Mouse (Mus musculus) lung, embryonic 14.5 days (tissue): Measurements from ENCODE around the gene Vmn2r25. TPM values are rescaled to one million over a fixed set of nuclear protein-coding genes. Genes with fewer than 3 reads are reported as not detected.
"Not testable (repeated sequence)": the region's sequence is repeated elsewhere in the genome, so short reads cannot be mapped to it uniquely, and the experiment has no call there.

Source experiments
- ATAC-seq: fragments of 200-750 bp; cut with Nextera tagmentation; 2 replicates; pipeline ENCODE4 v1.8.0; 2017; ENCODE audit warnings: mild to moderate bottlenecking, moderate TSS enrichment, moderate library complexity; ENCODE audit not compliant: insufficient read depth
- DNase-seq: peaks from one replicate; pipeline ENCODE4 v3.0.0-alpha.2; 2015
- H3K27ac ChIP-seq: fragments of 300-500 bp; sonication (generic); 2 replicates; pipeline ENCODE4 v1.5.1; 2014; ENCODE audit warnings: low read depth, mild to moderate bottlenecking, moderate library complexity
- H3K27me3 ChIP-seq: fragments of 300-500 bp; sonication (generic); 2 replicates; pipeline ENCODE4 v1.6.1; 2014; ENCODE audit warnings: low read length, control low read depth; ENCODE audit not compliant: insufficient read depth
- H3K36me3 ChIP-seq: fragments of 300-500 bp; sonication (generic); 2 replicates; pipeline ENCODE4 v1.6.1; 2014; ENCODE audit warnings: control low read depth; ENCODE audit not compliant: insufficient read depth
- H3K4me1 ChIP-seq: fragments of 300-500 bp; sonication (generic); 2 replicates; pipeline ENCODE4 v1.6.1; 2014; ENCODE audit warnings: antibody characterized with exemption, control low read depth; ENCODE audit not compliant: insufficient read depth
- H3K4me2 ChIP-seq: fragments of 300-500 bp; sonication (generic); 2 replicates; pipeline ENCODE4 v1.6.1; 2014; ENCODE audit warnings: mild to moderate bottlenecking
- H3K4me3 ChIP-seq: fragments of 300-500 bp; sonication (generic); 2 replicates; pipeline ENCODE4 v1.5.1; 2014; ENCODE audit warnings: low read depth, low read length
- H3K9ac ChIP-seq: fragments of 300-500 bp; sonication (generic); 2 replicates; pipeline ENCODE4 v1.6.1; 2014
- H3K9me3 ChIP-seq: fragments of 300-500 bp; sonication (generic); 2 replicates; pipeline ENCODE4 v1.6.1; 2016; ENCODE audit warnings: low read depth, low read length, control low read depth
- CTCF ChIP-seq: IDR thresholded peaks from 2 replicates; pipeline ENCODE4 v1.5.1; 2016; ENCODE audit warnings: antibody characterized with exemption, low read depth
- WGBS: fragments of 180-500 bp; shearing (Covaris S2); extraction: QIAGEN DNeasy Blood & Tissue Kit; methylation state at CpG from one replicate; pipeline ENCODE4 v1.1.7; 2014; 5-methylcytosine and 5-hydroxymethylcytosine counted together
- polyA plus RNA-seq: library from polyadenylated mRNA; unstranded; fragments of >200 nt; fragmentation: Nextera tagmentation; extraction: Ambion mirVana; gene quantifications from 2 replicates; pipeline ENCODE4 v1.2.1, GENCODE M21; 2014

Vmn2r25 gene
- not detected in 2 replicates for polyA plus RNA-seq

DNA sequence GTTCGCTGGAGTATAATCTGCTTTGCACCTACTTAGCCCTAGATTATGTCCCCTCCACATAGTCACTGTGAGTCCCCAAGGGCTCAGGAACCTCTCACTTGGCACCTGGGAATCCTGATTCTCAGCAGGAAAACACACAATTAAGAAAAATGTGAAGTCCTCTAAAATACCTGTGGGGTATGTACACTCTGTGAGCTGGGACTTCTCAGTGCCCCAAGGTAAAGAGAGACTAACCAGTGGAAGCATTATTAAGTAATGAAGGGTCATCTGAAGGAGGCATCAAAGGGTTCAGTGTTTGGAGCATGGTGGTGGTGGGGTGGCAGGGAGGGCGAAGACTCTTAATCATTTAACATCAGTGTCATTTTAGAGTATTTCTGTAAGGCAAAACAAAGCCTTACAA, at the start of gene Vmn2r25:
Gene Vmn2r25 (minus strand): TSS at position 101 of the 400 bp plus-strand sequence.
- not testable (repeated sequence) for H3K36me3 ChIP-seq, H3K9ac ChIP-seq, H3K27ac ChIP-seq, ATAC-seq, H3K4me1 ChIP-seq, H3K4me3 ChIP-seq, H3K27me3 ChIP-seq, DNase-seq, H3K4me2 ChIP-seq, H3K9me3 ChIP-seq
- 44% methylated on average over 2 of the region's 2 CpGs for WGBS

DNA sequence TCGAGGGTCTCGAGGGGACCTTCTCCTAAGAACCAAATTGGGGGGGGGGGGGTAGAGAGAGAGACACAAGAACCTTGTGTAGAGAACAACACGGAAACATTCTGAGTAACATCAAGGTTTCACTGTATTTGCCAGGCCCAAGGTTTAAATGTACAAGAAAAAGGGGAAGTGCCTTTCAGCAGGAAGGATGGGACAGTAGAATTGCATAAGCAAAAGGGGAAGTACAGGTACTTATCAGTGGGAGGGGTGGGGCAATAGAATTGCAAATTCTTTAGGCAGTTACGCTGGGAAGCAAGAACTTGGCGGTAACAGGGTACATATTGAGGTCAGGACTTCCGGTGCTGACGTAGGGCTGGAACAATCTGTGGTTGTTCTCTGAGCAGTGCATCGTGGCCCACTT, 33.3 kb downstream of the Vmn2r25 start:
- Histone ChIP-seq H3K27ac (no peak overlapping the region), H3K4me2 (no peak overlapping the region), H3K9ac (no peak overlapping the region), H3K4me1 (no peaks in the 10 kb centered on the region), H3K27me3 (no peaks in the 10 kb centered on the region), H3K4me3 (no peak overlapping the region), H3K36me3 (no peaks in the 10 kb centered on the region), H3K9me3 (no peaks in the 10 kb centered on the region)
- DNase-seq (no peak), ATAC-seq (no peak)
- TF ChIP-seq CTCF: no peak
- WGBS: 77% methylated on average over 8 of the region's 8 CpGs

DNA sequence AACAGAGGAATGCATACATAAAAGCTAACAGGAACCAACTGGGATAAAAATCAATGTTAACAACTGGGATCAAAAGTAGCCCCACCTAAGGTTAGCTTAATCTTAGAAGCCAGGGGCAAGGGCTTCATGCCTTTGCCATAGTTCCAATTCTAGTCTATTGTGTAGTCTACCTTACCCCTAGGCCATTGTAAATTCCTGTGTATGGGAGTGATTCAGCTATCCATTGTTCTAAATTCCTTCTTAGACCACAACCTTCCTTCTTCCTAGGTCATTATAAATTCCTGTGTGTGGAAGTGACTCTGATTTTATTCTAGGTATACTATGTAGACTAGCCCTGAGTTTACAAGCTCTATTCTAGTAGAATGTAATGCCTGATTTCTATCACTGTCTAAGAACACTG, 43.0 kb downstream of the Vmn2r25 start:
- not testable (repeated sequence) for H3K9ac ChIP-seq, DNase-seq, H3K27me3 ChIP-seq, ATAC-seq, H3K9me3 ChIP-seq, H3K4me2 ChIP-seq, H3K4me1 ChIP-seq, H3K4me3 ChIP-seq, H3K36me3 ChIP-seq, H3K27ac ChIP-seq

DNA sequence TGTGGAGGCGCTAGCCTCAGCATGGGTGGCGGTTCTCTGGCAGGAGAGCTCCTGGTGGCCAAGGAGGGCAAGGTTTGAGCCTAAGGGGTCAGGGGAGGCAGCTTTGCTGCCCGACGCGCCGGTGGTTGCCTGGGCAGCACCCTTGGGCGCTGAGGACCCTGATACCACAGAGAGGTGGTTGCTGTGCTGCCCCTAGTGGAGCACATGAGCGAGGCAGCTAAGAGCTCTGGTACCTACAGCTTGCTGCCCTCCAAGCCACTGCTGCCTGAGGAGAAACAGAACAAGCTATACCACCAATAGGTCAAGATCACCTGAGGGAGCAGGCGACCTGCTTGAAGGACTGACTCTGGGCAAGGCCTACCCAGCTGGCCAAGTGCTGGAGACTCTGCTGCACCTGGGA, 59.5 kb downstream of the Vmn2r25 start:
- H3K4me2 ChIP-seq: no peak overlapping the region
- TF ChIP-seq CTCF: no peak
- no peak overlapping the region for H3K27ac ChIP-seq
- no peaks in the 10 kb centered on the region for H3K27me3 ChIP-seq
- 28% methylated on average over 9 of the region's 9 CpGs for WGBS
- peaks cover 3% of the 10 kb centered on the region; the same call in 1 of the 2 replicates for H3K9me3 ChIP-seq
- no peaks in the 10 kb centered on the region for H3K36me3 ChIP-seq
- H3K4me3 ChIP-seq: no peak overlapping the region
- H3K9ac ChIP-seq: no peak overlapping the region
- DNase-seq (no peak), ATAC-seq (no peak)
- H3K4me1 ChIP-seq: no peaks in the 10 kb centered on the region

DNA sequence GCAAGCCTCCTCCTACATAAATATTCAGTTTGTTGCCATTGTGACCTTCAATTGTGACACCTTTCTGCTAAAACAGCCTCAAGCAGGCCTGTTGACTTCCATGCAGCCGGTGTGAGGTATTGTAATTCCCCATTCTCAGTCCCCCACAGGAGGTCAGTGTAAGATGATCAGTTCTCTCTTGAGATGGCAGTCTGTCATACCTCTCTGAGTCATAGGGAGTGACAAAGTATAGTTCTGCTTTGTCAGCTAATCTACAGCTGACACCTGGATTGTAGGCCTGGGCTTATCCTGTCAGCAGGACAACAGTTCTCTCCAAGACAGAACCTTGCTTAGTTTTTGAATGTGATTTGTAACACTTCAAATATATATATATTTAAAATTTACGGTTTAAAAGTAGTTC, 68.4 kb downstream of the Vmn2r25 start:
- H3K9ac ChIP-seq: no peak overlapping the region
- ATAC-seq: no peak
- H3K4me1 ChIP-seq: no peaks in the 10 kb centered on the region
- H3K27me3 ChIP-seq: no peaks in the 10 kb centered on the region
- H3K36me3 ChIP-seq: no peaks in the 10 kb centered on the region
- H3K4me2 ChIP-seq: no peak overlapping the region
- H3K4me3 ChIP-seq: no peak overlapping the region
- WGBS: 64% methylated on average over 2 of the region's 2 CpGs
- H3K27ac ChIP-seq: no peak overlapping the region
- DNase-seq: no peak
- no peak for TF ChIP-seq CTCF
- H3K9me3 ChIP-seq: no peaks in the 10 kb centered on the region

DNA sequence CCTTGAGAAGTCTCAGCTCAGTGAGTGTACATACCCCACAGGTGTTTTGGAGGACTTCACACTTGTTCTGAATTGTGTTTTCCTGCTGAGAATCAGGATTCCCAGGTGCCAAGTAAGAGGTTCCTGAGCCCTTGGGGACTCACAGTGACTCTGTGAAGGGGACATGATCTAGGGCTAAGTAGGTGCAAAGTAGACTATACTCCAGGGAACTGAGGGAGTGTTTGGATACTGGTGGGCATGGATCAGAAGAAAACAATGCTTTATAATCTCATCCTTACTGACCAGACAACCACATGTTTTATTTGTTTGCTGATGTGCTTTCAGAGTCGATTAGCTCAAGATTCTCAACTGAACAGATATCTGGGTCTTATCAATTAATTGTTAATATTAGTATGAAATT, 74.7 kb downstream of the Vmn2r25 start, which contains the start of gene Vmn2r24:
Gene Vmn2r24 (plus strand): TSS at position 301 of the 400 bp plus-strand sequence.
- H3K4me1 ChIP-seq: no peaks in the 10 kb centered on the region
- no peak within 1 kb of the TSS for H3K27ac ChIP-seq
- TF ChIP-seq CTCF: no peak
- H3K4me3 ChIP-seq: no peak within 1 kb of the TSS
- H3K36me3 ChIP-seq: no peaks in the 10 kb centered on the region
- WGBS: 61% methylated on average over 1 of the region's 1 CpGs
- H3K4me2 ChIP-seq: no peak within 1 kb of the TSS
- no peak for DNase-seq
- no peaks in the 10 kb centered on the region for H3K27me3 ChIP-seq
- ATAC-seq: no peak
- no peak within 1 kb of the TSS for H3K9ac ChIP-seq
- no peaks in the 10 kb centered on the region for H3K9me3 ChIP-seq

Other genes starting within 250 kb of the Vmn2r25 start
- not detected in 2 replicates for gene Vmn2r22, start 202.7 kb downstream of the Vmn2r25 start, polyA plus RNA-seq
- gene Vmn2r23, start 150.8 kb downstream of the Vmn2r25 start, polyA plus RNA-seq: not detected in 2 replicates
- not detected in 2 replicates for gene Vmn2r24, start 74.6 kb downstream of the Vmn2r25 start, polyA plus RNA-seq
- not detected in 2 replicates for gene Vmn2r26, start 171.1 kb upstream of the Vmn2r25 start, polyA plus RNA-seq